Mouse (Mus musculus): ENCODE data around the gene Trip4. TPM values are rescaled to one million over a fixed set of nuclear protein-coding genes. Genes with fewer than 3 reads are reported as not detected.

The Trip4 gene
- 10 to 100 TPM; 36.3 to 38.3 TPM for total RNA-seq (2021)

DNA sequence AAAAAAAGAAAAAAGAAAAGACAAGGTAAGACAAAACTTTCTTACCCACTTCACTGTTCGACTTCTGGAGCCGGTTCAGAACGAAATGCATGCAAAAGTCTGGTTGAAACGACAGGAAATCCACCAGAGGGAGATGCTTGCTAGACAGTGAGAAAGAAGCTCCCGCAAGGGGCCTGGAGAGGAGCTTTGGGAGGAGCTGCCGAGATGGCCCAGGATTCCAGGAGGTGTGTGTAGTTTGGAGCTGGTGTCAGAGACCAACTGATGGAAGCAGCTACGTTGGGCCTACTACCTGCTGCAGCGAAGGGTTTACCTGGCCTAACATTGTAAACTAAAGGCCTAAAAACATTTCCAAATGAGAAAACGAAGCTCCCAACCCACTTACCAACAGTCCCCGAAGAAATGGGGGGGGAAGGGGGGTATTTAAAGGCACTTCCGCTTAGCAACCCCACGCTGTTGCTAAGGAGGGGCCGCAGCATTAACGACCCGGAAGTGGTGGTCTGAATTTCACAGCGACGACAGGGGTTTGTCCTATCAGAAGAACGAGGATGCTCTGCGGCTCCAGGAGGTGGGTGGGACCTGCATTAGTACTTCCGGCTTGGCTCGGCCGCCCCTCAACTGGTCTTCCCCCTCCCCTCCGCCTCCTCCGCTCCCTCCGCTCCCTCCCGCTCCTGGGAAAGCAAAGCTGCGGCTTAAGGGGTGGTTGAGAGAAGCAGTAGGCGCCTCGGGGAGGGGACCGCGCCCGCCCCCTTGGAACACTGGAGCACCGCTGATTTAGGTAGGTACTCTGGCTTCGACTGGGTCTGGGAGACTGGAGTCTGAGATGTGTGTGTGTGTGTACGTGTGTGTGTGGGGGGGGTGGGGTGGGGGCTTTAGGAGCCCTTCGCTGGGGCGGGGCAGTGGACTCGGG lies at the start of gene Trip4, which contains the start of gene Csnk1g1:
Trip4 (minus strand) TSS at position 401 of the 907 bp plus-strand sequence.
Csnk1g1 (plus strand) TSS at position 531 of the 907 bp plus-strand sequence.
- peak; percentile 78 to 83 for DNase-seq (ENCODE audit: extremely low spot score in 1 of 2, low spot score in 1 of 2)

DNA sequence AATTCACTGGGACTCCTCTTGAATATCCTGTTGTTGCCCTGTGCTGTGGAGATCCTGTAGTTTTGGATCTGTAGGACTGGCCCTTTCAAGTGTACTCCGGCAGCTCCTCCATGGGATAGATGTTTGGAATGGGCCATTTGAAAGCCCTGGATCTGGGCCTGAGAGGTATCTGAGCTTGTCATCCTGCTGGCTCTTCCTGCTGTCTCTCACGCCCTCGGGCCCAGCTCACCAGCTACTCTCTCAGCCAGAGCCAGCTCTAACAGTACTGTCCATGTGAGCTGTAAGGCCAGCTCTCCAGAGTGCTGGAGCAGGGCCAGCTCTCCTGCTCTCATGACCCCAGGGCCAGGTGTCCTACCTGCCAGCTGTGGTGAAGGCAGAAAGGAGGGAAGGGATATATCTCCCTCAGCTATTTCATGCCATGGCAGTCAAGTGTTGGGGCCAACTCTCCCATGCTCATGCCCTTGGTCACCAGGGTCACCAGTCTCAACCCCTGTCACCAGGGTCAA lies 42.5 kb upstream of the Trip4 start:
- no peak for DNase-seq (ENCODE audit: extremely low spot score in 1 of 2, low spot score in 1 of 2)

DNA sequence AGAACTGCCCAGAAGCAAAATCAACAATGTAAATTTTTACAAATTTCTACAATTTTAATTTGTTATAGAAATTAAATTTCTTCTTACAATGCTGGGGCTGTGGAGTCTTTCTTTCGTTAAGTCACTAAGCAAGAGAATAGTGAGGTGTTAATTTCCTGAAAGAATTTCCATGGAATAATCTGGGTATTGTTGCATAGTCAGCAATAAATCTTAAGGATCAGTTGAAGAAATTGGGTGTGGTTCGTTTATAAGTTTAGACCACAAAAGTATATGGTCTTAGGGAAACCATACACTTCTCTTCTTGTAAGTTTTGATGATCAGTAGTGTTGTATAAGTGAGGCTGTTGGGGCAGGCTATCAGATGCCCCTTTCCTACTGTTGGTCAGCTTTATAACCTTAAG lies 29.0 kb upstream of the Trip4 start:
- no peak for DNase-seq (ENCODE audit: extremely low spot score in 1 of 2, low spot score in 1 of 2)

DNA sequence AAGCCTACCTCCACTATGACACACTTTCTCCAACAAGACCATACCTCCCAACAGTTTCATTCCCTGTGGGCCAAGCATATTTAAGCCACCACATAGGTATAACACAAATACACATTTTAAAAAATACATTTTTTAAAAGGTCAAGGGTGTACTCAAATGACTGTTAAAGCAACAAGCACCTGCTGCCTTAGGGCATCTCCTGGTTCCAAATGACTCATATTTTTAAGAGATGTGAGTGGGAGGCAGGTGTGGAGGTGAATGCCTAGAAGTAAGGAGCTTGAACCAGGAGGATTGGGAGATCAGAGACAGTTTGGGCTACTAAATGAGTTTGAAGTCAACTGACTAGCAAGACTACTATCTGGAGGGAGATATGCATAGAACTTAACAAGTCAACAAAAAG lies 21.2 kb upstream of the Trip4 start:
- DNase-seq (ENCODE audit: extremely low spot score in 1 of 2, low spot score in 1 of 2) = no peak

DNA sequence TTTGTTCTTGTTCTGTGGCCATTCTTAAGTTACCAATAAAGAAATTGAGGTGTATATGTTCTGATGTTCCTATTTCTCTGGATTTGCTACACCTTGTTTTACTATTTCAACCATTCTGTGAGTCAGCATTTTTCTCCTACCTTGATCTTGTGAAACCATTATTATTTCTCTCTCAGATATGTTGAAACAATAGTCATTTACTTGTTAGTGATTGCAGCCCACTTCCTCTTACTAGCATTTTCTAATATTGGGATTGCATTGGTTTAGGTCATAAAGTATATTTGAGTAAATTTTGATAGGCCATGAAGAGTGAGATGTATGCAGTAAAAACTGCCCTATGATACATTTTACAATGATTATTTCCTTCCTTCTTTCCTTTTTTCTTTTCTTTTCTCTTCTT lies 19.9 kb upstream of the Trip4 start:
- no peak for DNase-seq (ENCODE audit: extremely low spot score in 1 of 2, low spot score in 1 of 2)

DNA sequence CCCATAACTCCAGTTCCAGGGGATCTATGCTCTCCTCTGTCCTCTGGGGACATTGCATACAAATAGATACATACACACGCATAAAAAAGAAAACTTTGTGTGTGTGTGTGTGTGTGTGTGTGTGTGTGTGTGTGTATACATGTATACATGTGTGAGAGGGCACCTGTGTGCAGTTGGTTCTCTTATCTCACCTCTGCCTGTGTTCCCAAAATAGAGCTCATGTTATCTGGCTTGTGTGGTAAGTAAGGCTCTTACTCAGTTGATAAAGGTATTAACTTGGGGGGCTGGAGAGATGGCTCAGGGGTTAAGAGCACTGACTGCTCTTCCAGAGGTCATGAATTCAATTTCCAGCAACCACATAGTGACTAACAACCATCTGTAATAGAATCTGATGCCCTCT lies 8.4 kb upstream of the Trip4 start:
- no peak for DNase-seq (ENCODE audit: extremely low spot score in 1 of 2, low spot score in 1 of 2)

DNA sequence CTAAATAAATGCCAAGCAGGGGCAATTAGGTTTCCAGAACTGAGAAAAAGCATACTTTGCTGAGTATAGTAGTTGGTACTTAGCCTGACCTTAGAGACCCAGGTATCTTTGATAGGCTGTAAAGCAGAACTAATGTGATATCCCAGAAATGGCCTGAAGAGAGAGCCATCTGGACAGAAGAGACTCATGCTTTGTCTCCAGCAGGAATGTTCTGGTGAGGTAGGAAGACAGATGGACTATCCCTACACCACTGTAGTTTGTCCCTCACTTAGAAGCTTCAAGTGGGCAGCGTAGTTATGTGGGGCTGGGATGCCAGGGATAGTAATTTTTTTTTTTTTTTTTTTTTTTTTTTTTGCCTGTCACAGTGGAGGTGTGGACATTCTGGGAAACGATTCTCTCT lies 5.4 kb upstream of the Trip4 start:
- DNase-seq (ENCODE audit: extremely low spot score in 1 of 2, low spot score in 1 of 2) = no peak

DNA sequence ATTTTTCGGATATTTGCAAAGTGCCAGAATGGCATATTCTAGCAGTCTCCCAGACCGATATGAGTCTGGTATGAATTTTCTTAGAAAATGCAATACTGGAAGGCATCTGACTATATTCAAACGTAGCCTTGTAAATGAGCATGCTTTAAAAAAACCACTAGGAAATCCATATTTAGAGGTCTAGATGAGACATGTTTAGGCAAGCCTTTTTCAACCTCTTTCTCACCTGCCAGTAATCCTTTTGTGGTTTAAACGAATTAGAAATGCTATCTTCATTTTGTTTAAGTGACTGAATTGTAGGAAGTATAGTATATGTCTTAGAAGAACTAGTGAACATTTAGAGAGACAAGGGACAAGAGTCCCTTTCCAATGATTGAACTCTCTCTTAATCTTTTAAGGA lies 1.2 kb upstream of the Trip4 start:
- DNase-seq (ENCODE audit: extremely low spot score in 1 of 2, low spot score in 1 of 2) = no peak

DNA sequence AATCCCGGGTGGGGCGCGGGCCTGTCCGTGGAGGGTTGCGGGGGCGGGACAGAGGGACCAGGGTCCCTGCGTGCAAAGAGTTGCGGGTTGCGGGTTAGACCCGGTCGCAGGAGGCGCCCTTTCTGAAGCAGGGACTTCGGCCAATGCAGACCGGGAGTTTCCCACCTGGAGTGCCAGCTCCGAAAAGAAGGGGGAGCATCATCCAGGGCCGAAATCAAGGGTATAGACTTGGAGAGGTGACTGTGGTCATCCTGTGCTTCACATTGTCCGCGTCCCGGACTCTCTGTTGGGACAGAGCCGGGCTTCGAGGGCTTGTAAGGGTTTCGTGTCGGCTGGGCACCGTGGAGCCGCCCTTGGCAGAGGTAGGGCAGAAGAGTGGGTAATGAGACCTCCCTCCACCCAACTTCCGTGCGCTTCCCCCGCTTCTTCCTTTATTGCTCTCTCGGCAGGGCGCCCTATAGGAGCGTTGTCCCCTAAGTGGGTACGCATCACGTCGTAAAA lies 757 bp upstream of the Trip4 start:
- DNase-seq (ENCODE audit: extremely low spot score in 1 of 2, low spot score in 1 of 2) = peak in 1 of 2 experiments; percentile 33

DNA sequence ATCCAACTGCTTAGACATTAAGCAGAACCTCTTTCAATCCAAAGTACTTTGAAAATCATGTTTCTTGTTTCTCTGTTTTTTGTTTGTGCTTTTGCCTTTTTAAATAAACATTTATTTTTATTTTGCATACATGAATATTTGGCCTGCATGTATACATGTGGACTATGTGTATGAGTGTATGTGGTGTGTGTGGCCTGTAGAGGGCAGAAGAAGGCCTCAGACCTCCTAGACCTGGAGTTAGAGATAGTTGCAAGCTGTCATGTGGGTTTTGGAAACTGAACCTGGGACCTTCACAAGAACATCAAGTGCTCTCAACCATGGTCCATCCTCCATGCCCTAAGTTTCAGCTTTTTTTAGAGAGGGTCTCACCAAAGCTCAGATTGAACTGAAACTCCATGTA lies 5.2 kb downstream of the Trip4 start:
- no peak for DNase-seq (ENCODE audit: extremely low spot score in 1 of 2, low spot score in 1 of 2)

DNA sequence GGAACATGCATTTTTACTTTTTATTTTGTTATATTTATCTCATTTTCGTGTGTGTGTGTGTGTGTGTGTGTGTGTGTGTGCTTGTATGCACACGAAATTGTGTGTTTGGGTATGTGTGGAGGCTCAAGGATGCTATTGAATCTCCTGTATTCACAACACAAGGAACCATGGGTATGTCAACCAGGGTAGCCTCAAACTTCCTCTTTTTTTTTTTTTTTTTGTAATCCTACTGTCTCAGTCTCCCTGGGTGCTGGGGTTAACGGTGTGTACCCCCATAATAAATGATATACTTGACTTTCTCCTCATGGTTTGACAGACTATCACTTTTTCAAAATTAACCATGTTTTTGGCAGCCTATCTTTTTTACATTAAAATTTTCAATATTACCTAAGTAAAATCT lies 5.7 kb downstream of the Trip4 start:
- no peak for DNase-seq (ENCODE audit: extremely low spot score in 1 of 2, low spot score in 1 of 2)

DNA sequence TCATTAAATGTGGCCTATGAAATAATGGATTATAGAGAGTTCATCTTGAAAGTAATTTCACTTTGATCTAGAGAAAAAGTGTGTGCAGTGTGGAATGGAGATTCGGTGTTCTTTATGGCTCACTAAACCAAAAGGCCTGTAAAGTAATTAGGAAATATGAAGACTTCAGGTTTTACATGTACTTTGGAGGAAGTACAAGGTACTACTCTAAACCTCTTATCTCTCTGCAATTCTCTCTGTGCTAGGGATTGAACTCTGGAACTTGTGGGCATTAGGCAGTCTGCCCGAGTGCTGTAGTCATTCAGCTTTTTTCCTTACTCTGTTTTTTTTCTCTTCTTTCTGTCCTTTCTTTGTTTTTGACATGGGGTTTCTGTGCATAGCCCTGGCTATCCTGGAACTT lies 11.6 kb downstream of the Trip4 start:
- DNase-seq (ENCODE audit: extremely low spot score in 1 of 2, low spot score in 1 of 2) = no peak

DNA sequence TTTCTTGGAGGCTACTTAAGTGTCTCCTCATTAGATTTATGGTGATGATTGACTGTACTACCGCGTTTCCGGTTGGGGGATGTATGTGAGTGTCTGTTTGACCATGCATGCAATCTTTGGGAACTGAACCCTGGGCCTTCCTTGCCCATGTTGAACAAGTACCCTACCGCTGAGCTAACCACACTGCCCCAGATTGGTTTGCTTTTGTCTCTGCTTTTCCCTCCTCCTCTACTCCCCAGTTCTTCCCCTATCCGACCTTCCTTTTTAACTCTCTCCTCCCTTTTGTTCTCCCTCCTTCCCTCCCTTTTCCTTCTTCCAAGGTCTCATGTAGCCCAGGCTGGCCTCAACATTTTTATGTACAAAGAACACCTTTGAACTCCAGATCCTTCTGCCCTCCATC lies 17.5 kb downstream of the Trip4 start:
- DNase-seq (ENCODE audit: extremely low spot score in 1 of 2, low spot score in 1 of 2) = no peak

DNA sequence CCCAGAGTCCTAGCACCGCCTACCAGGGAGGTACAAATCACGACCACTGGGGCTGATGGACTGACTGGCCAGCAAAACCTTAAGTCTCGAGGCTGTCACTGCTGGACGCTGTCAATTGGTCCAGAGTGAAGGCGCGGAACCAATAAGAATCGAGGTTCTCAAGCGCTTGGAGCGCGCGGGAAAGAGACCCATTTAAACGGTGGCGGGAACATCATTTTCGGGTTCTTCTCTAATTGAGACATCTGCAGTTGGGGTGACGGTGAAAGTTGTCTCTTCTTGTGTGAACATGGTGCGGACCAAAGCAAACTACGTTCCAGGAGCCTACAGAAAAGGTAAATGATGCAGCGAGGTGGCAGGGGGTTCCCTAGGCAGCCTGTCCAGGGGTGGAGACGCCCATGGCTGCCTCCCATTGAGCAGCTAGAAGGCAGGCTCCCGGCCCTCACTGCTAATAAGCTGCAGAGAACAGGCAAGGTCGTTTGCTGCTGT lies 18.4 kb downstream of the Trip4 start, which contains the start of gene Pclaf:
Pclaf (plus strand) TSS at position 95 of the 486 bp plus-strand sequence.
- DNase-seq (ENCODE audit: extremely low spot score in 1 of 2, low spot score in 1 of 2) = peak; percentile 9 to 42

DNA sequence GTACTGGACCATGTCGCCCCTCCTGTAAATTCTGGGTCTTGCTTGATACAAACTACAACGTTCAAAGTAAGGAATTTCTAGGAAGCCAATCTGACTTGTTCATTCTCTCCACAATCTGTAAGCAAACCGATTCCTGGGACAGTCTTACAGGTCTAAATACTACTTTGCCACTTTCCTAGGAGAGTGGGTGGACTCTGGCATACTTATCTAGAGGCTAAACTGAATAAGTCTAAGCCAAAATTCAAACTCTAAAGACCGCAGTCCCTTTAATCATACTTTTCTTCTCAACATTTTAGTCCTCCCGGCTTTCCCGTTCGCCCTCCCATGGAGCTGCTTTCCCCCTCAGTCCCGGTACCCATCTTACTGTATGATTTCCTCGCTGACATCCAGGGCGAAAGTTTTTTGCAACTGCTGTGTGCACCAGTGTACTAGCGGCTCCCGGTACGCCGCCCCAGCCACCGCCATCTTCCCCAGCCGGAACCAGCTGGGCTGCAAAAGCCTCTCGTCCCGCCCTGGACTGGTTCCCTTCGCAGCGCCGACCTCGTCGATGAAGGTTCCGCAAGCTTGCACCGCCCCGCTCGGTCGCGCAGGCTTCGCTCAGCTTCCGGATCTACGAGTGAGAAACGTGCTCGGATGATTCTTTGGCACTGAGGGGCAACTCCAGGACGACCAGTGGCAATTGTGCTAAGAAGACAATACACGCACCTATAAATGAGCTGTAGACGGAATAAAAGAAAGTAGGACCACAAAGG lies 23.9 kb downstream of the Trip4 start:
- DNase-seq (ENCODE audit: extremely low spot score in 1 of 2, low spot score in 1 of 2) = peak; percentile 82 to 83

DNA sequence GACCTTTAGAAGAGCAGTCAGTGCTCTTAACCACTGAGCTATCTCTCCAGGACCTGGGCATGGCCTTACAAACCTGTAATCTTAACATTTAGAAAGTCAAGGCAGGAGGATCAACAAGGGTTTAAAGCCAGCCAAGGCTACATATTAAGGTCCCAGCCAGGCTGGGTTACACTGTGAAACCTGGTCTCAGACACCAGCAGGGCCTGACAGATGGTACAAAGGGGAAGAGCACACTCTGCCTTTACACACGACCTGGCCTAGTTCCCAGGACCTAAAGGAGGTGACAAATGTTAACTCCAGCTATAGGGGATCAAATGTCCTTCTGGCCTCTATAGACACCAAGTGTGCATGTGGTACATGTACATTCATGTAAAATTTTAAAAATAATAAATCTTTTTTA lies 48.9 kb downstream of the Trip4 start:
- DNase-seq (ENCODE audit: extremely low spot score in 1 of 2, low spot score in 1 of 2) = no peak

DNA sequence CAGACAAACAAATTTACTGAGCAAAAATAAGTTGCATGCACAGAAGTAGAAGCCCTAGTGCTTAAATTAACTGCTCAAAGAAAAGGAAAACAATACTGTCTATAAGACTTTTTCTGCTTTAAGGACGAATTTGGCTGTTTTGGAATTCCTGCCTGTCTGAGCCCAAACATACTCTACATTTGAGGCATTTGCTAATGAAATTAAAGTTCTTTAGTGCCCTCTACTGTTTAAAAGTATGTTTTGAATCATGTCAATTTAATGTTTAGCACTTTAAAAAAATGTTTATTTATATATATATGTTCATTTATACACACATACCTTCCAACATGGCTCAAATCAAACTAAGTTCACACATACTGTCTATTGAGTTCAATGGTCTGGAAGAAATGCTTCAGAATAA lies 58.4 kb downstream of the Trip4 start:
- no peak for DNase-seq (ENCODE audit: extremely low spot score in 1 of 2, low spot score in 1 of 2)

DNA sequence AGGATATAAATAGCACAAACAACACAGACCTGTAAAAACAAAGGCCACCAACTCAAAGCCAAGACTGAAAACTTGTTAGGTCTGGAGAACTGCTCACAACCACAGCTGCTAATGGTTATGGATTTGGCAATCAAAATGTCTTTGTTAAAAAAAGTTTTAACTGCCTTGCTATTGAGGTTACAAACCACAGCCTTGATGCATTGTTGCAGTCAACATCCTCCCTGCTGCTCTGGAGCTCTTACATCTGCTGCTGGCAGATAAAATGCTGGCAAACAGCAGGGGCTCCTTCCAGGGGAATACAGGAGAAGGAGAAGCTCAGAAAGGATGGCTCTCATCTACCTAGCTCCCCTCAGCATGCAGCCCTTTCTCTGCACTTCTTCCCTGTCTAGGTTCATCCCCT lies 60.4 kb downstream of the Trip4 start:
- no peak for DNase-seq (ENCODE audit: extremely low spot score in 1 of 2, low spot score in 1 of 2)

DNA sequence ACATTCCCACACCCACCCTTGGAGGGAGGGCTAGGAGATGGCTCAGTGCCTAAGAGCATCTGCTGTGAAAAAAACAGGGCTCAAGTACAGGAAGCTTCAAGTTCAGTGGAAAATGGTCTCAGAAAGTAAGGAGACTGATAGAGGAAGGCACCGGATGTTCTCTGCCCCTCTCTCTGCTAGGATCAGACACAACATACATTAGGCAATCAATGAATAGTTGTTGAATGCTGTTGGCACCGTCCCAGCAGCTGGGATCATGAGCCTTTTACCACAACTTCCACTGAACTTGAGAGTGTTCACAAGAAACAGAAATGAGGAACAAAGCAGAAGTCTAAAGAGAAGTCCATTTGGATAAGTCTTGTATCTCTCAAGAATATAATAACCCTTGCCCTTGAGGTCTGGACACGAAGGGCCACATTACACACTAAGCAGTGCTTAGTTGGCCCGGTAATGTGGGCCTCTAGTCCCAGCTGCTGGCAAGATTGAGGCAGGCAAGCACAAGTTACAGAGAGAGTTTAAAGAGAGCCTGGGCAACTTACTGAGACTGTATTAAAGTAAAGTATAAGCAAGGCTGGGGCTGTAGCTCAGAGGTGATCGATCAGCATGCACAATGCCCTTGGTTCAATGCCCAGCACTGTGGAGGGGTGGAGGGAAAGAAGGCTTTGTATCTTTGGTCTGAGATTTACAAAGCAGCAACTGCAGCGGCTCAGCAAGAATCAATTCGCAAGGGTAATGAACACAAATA lies 64.0 kb downstream of the Trip4 start:
- no peak for DNase-seq (ENCODE audit: extremely low spot score in 1 of 2, low spot score in 1 of 2)

DNA sequence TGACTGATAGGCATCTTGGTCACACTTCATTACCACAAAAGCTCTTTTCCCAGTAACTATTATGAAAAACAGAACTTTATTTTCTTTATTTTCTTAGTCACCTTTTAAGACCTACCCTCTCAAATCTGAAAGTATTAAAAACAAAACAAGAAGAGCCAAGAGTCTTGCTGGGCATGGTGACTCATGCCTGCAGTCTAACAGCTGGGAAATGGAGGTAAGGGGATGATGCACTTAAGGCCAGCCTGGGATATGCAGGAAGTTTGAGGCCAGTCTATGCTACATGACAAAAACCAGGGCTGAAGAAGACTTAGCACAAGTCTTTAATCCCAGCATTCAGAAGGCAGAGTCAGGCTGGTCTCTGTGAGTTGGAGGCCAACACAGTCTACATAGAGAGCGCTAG lies 68.8 kb downstream of the Trip4 start:
- no peak for DNase-seq (ENCODE audit: extremely low spot score in 1 of 2, low spot score in 1 of 2)
